Mouse (Mus musculus): ENCODE measurements around the gene BC024978.

Gene BC024978

DNA sequence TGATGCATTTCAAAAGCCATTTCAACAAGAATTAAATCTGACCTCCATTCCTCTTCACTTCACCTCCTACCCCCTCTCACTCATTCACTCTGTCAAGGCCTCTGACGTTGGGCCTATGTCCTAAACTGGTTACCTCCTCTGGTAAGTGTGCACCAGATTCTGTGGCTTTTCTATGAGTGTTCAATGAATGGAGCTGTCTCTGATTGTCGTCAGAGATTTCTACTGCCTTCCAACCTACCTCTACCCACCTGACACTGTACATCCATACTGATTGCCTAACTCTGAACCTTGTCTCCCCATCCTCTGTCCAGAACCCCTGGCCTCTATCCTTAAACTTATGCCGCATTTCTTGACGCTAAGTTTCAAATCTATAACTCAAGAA is 17.6 kb upstream of the BC024978 start:
- no peak for DNase-seq

DNA sequence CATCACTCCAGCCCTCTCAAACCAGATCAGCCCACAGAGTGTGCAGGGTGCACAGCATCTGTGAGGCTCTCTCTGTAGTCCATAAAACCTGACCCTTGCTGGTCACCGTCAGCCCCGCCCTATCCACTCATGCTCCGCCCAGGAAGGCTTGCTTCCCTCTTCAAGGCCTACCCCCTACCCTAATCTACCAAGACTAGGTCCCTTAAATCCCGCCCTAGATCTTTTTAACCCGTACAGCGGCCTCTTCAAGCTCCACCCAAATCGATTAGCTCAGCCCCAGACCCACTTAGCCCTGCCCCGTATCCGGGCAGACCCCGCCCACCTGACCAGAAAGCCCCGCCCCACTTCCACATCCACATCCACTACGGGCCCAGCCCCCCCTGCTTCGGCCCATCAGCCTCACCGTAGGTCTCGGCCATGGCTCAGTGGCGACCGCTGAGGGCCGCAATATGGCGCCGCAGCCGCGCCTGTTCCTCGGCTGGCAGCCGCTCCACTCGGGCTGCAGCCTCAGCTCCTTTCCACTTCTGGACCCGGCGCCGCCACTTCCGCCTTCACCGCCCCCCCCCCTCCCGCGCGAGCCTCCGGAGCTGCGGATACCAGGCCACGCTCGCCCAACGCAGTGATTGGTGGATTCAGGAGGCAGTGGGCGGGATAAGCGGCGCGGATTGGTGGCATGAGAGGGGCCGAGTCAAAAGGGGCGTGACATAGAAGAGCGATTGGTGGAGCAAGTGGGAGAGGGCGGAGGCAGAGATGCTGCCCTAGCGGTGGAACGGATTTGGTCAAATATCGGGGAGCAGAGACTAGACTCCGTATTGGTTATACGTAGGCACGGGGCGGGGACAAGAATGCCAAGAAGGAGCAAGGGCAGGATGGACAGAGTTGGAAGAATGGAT is 17.0 kb upstream of the BC024978 start, which contains the start of gene Rab4b:
Gene Rab4b (minus strand): TSS at position 573 of the 893 bp plus-strand sequence.
- peak; percentile 100 for DNase-seq

DNA sequence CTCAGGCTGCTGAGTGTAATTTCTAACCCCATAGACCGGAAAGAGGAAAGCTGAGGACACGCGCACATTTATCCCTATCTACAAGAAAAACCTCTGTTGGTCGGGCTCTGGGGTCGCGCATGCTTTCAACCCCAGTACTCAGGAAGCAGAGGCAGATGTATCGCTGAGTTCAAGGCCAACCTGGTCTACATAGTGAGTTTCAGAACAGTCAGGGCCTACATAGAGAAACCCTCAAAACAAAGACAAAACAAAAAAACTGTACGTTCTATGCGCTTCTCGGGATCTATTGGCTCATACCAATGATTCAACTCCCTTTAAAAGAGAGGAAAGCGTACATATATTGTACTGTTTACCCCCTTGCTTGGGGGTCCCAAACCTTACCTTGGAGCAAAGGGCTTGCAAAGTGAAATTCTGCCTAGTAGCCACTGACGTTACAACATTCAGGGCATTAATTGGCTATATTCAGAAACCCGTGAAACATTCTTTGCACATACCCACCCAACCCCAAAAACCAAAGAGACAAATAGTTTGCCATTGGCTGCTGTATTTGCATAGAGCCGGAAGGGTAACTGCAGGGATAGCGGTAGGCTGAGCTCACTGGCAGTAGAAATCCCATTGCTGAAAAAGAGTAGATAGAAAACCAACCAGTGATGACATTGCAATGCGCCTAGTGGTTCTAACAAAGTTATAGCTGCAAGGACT is 16.2 kb upstream of the BC024978 start:
- no peak for DNase-seq

DNA sequence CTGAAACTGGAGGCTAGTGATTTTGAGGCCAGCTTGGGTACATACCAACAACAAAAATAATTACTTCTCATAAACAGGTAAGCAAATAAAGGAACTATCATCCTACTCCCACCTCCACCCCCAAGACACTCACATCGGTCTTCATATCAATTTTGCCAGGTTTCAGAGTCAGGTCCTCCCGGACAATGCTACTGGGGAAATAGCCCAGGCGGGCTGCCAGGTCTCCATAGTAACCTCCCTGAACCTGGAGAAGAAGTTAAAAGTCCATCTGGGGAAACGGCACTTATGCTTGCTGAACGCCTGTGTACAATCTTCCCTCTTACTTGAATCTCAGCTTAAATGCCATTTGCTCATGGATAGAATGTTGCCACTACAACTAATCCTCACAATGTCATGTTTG is 15.5 kb upstream of the BC024978 start:
- DNase-seq: peak; percentile 86

DNA sequence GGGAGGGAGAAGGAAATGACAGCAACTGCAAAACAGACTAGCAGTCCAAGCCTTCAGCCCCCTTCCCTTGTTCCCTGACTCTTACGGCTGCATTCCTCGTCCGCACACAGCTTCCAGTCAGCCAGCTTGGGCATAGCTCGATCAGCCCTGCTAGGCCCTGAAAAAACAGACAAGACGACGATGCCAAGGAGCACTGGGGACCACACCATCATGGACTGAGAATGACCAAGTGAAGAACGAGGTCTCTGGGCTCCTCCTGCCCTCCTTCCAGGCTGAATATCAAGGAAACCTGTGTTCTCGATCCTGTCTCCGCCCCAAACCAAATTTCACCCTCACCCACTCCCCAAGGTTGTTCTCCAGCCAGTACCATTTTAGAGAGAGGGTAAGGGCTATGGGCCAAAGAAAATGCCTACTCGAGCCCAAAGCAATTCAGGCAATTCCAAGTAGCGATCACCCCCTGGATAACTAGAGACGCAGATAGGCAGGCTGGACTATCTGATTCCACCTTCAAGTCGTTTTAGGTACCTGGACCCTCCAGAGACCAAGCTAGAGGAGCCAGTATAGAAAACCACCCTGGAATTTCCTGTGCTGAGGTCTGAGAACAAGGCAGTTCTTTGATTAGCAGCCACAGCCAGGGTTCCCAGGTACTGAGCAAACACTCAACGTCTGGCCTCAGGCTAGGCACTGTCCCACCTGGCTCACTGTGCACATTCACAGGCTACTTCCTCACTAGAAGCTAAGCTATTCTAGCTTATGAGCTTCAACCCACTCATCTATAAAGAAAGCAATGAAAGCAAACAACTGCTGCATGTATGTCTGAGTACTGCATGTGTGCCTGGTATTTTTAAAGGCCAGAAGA is 14.5 kb upstream of the BC024978 start, which contains the start of the genes Gm21983 and Mia:
Gene Gm21983 (minus strand): TSS at position 250 of the 859 bp plus-strand sequence.
Gene Mia (minus strand): TSS at position 321 of the 859 bp plus-strand sequence.
- DNase-seq: no peak

DNA sequence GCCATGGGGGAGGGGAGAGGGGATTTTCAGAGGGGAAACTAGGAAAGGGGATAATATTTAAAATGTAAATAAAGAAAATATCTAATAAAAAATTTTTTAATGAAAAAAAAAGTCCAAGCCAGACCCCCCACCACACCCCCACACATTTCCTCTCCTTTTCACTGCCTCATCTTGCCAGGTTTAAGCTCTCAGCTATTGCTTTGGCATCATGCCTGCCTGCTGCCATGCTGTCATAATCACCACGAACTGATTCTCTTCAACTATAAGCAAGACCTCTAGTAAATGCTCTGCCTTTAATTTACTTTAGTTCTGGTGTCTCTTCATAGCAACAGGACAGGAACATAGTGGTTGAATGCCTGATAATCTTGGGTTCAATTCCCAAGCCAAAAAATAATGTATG is 13.1 kb upstream of the BC024978 start:
- no peak for DNase-seq

DNA sequence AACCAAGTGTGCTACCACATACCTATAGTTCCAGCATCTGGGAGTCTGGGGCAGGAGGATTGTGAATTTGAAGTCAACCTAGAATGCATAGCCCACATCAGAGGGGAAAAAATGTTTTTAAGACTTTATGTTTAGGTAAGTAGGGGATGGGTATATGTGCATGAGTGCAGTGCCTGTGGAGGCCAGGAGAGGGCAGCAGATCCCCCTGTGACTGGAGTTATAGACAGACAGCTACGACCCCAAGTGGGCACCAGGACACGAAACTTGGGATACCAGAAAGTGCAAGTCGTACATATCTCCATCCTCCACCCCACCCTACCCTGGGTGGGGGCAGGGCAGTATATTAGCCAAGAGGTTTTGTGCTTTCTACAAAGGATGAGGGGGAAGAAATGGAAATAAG is 10.6 kb upstream of the BC024978 start:
- DNase-seq: peak; percentile 52

DNA sequence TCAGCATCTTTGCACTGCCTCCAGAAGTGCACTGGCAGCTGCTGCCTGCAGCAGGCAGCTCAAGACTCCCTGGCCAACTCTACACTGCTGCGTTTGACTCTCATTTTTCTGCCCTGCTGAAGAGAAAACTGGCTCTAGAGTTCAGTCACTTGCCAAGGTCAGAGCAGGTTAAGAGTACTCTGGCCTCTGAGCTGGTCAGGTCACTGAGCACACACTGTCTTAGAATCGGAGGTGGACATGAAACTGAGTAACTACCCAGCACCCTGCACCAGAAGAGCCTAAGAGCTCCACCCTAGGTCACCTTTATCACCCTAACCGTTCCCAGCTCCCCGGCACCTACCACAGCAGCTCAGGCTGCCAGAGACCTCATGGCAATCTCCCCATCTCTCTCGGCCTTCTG is 9.6 kb upstream of the BC024978 start:
- DNase-seq: no peak

DNA sequence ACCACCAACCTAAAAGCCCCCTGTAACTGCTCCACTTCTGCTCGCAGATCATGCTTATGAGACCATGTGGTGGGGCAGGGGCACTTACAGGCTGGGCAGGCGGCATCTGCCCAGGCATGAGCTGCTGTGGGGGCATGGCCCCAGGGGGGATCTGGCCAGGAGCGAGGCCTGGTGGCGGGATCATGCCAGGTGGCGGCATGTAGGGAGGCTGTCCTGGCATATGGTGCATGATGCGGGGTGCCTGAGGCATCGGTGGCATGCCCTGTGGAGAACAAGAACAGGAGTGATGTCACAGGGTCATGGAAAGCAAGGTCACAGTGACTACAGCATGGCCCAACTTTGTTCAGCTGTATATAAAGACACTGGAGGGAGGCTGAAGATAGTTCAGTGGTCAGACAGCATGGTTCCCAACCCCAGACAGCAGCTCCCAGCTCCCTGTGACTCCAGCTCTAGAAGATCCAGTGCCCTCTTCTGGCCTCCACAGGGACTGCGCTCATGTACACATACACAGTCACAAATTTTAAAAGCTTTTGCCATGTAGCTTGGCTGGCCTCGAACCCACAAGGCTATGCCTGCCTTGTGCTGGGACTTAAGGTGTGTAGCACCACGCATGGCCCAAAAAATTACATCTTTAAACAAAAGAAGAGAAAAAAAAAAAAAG is 6.2 kb upstream of the BC024978 start:
- DNase-seq: no peak

DNA sequence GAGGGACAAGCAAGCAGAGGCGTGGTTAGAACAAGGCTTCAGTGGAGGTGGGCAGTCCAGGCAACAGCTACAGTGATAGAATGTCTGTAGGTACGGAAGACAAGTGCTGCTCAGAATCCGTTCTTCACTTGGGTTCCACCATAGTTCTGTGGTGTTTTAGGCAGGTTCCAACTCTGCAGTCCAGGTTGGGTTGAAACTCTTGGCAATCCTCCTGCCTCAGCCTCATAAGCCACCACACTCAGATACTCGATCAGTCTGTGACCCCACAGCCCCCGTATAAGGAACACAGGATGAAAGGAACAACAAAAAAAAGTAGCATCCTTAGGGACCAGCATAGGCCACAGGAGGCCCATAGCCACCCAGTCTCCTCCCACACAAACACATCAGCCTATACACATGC is 3.1 kb upstream of the BC024978 start:
- DNase-seq: no peak

DNA sequence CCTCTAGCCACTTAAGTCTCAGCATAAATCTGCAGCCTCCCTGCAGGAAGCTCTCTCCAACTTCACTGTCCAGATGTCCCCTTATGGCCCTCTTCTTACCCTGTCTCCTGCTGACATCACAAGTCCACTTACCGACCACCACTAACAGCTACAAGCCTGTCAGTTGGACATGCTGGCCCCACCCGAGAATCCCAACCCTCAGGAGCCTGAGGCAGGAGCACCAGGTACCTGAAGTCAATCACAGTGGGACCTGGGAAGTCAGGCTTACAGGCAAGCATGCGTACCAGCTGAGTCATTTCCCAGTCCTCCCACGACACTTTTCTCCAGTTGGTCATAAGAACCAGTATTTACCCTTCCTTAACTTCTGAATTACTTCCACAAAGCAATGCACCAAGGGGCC is 1.9 kb upstream of the BC024978 start:
- no peak for DNase-seq

DNA sequence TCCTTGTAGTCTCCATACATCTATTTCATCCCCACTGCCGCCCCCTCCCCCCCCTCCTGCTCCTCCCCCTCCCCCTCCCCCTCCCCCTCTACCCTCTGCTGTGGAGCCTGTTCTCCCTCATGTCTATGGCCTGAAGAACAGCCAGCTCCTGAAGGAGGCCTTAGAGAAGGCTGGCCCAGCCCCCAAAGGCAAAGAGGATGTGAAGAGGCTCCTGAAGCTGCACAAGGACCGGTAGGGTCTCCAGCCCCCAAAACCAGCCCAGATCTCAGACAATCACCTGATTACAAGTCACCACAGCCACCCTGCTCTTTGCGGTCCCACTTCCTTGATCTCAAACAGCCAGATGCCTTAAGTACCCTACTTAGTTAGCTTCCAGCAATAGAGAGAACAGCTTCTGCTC is 1.6 kb downstream of the BC024978 start:
- DNase-seq: no peak

DNA sequence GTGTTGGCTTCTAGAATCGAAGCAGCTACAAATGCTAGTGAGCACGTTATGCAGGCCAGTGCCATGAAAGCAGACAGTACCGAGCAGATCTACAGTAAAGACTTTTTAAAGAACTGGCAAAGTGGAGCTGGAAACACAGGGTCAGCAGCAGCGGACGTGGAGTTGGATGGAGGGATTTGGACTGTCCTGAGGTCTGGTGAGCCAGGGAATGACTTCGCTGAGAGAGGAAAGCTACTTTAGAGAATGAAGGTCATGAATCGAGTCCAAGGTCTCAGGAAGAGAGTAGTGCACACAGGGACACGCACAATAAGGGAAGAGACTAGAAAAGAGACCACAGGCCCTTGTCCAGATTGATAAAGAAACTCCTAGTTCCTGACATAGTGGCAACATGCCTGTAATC is 2.1 kb downstream of the BC024978 start:
- DNase-seq: no peak

DNA sequence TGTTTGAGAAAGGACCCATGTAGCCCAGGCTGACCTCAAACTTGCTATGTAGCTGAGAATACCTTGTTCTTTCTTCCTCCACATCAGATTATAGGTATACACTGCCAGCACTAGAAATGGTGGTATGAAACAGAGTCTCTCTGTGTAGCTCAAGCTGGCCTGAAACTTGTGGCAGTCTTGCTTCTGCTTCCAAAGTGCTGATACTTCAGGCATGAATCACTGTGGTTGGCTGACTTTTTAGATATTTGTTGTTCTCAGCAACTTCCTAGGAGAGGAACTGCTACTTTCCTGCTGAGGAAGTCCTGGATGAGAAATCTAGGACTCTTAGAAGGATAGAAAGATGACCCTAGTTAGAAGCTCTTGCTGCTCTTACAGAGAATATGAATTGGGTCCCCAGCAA is 2.8 kb downstream of the BC024978 start:
- no peak for DNase-seq

DNA sequence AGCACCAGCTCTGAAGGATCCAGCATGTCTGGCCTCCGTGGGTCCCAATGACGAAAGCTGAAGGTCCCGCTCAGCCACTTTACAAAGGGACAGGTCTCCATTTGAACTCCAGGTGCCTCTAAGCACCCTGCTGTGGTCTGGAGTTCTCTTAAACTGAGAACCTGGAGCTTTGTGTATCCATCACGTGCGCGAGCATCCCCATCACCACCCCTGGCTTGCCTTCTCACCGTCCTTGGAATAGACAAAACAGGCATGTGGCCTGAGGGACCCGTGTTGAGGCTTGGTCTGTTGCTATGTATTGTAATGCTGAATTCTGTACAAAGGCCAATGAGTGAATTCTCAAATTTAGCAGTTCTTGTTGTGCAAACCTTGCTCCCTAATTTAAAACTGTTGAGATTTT is 3.2 kb downstream of the BC024978 start:
- DNase-seq: no peak

DNA sequence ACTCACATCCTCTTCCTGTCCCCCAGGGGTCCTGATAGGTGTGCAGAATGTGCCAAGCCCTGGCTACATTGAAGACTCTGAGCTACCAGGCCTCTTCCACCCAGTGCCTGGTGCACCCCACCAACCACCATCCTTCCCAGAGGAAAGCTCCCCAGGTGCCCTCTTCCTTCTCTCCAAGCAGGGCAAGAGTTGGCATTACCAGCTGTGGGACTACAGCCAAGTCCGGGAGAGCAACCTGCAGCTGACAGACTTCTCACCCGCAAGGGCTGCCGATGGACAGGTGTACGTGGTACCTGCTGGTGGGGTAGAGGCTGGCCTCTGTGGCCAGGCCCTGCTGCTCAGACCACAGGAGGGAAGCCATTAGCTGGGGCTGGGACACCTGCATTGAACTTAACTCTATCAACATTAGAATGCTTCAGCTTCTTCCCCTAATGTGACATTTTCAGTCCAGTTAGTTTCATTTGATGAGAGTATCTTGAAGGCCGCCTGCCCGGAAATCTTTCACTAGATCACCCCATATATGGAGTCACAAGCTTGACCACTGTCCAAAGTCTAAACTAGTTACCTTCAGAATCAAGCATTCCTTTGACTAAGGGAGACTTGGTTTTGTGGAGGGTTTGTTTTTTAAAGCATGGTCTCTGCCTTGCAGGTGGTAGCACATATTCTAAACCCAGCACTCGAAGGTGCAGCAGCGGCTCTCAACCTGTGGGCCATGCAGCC is 8.3 kb downstream of the BC024978 start:
- DNase-seq: no peak

DNA sequence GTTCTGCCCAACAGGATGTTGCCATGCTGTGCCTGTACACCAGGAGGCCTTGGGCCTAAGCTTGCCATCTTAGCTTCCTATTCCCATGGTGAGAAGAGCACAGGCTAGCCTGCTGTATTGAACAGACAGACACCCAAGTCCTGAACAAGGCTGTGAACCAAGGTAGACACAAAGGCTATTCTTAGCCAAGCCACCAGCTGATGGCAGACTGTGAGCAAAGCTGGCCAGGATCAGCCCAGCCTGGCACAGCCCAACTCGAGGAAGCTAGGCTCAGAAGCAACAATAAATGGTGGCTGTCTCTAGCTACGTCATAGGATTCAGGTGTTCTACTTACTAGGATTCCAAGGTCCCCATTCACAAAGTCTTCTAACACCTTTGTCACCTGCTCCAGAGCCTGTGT is 17.0 kb downstream of the BC024978 start:
- no peak for DNase-seq

DNA sequence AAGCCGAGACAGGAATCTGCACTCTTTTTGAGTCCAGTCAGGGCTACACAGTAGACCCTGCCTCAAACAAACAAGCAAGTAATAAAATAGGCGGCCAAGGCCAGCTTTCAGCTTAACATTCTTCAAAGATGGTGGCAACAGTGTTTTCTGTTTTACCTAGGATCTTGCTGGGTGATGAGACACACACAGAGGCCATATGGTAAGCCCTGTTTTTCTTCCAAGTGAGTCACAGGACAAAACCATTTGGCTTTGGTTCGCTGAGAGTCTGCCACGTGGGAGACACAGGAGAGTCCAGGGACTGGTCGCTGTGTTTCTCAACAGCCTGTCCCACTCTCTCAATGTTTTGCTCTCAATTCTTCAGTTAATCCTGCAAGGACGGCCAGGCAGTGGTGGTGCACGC is 23.0 kb downstream of the BC024978 start:
- DNase-seq: no peak

DNA sequence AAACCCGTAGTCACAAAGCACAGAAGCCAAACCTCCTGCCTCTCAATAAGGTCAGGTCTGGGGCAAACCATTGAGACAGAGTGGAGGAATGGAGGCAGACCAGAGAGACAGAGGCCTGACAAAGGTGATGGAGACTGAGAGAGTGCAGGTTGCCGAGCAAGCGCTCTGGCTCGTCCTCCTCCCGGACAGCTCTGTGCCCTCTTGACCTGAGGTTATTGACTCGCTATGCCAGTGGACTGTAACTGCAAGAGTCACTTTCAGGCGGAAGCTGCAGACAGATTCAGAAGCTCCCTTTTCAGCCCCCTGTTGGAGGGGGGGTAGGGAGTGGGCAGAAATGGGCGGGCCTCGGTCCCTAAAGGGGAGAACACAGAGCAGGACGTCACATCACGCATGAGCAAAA is 24.4 kb downstream of the BC024978 start:
- no peak for DNase-seq

DNA sequence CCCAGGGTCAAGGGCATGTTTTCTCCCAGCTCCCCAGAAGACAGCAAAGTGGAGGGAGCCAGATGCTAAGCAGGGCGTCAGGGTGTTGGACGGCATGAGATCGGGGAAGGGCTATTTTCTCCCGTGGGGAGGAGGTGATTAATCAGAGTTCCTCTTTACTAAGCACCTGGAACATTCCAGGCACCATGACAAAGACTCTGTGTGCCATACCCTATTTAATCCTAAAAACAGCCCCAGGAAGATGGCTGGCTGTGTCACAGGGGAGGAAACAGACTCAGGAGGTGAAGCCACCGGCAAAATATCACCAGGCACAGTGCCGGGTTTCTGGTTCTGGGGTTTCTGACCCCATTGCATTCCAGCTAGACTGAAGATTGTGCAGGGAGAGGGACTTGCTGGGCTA is 26.4 kb downstream of the BC024978 start:
- no peak for DNase-seq

DNA sequence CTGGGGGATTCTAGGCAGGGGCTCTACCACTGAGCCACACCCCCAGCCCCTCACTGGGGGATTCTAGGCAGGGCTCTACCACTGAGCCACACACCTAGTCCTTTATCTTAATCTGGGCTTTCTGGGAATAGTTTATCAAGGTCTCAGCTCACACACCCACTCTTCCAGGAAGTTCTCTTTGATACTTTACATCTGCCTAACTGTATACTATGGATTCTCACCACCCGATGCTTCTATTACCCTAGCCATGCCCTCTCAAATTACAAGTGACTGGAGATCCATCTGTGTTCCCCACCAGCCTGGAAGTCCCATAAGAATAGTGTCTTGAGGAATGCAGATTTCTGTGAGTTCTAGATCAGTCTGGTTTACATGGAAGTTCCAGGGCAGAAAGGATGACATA is 27.0 kb downstream of the BC024978 start:
- DNase-seq: no peak
